Mouse (Mus musculus): Measurements from ENCODE around the gene Ube2o.

DNA sequence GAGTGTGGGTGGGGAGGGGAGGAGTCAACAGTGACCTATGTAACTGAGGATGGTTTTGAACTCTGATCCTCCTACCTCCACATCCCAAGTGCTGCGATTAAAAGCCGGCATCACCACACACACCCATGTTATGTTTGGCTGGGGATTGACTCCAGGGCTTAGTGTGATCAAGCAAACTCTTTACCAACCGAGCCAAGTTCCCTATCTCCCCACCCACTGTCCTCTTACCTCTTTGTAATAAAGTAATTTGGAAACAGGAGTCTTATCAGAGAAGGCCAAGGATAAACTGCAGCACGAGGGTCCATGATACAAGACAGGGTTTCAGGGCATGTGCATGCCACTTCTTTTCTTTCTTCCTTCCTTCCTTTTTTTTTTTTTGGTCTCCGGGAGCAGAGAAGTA, 88.1 kb downstream of the Ube2o start:
- no peak for TF ChIP-seq CTCF (IDR thresholded peaks at IDR 0.05; ENCODE audit: low read depth)
- no peak for TF ChIP-seq EP300 (IDR thresholded peaks at IDR 0.05; ENCODE audit: low read depth)
